Mouse (Mus musculus): ENCODE data around the gene Pigc. TPM values are rescaled to one million over a fixed set of nuclear protein-coding genes. Genes with fewer than 3 reads are reported as not detected.
A peak's percentile ranks its signal among the peaks of the same experiment; 100 is the strongest.

The Pigc gene
- polyA plus RNA-seq, 1 experiment from 2014 or later: 57.3 TPM

DNA sequence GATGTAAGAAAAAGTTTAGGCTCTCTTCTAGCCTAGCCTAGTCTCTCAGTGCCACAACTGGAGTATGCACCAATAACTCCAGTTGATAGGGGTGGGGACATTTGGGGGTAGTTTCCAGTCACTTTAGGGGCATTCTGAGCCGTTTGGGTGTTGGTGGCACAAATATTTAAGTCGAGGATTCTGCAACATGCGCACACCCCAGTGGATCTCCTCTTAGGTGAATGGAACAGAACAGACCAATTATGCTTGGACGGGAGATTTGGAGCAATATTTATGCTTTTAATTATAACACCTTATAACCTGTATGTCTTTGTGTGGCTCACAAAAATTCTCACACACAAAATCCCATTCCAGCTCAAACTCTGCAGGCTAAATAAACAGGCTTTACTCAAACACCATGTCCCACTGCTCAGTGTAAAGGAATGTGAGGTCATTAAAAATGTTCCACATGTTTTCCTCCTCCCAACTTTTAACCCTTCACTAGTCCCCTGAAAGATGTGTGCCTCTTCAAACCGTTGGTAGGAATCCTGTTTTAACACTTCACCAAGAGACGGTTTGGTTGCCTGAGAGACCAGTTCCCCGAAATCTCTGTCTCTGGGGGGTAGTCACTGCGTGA, 46.4 kb downstream of the Pigc start:
- peaks cover 83% of the 10 kb centered on the region for H3K4me1 ChIP-seq
- peak overlapping the region; percentile 99 for H3K27ac ChIP-seq
- WGBS: 8% methylated on average over 8 of the region's 8 CpGs
- H3K4me2 ChIP-seq (replicated peaks): peak overlapping the region; percentile 28; the same call in 1 of the 2 replicates
- no peaks in the 10 kb centered on the region for H3K9me3 ChIP-seq
- H3K27me3 ChIP-seq: no peaks in the 10 kb centered on the region
- H3K9ac ChIP-seq: no peak overlapping the region
- H3K4me3 ChIP-seq: no peak overlapping the region
- peak; percentile 75 for ATAC-seq (ENCODE audit: low FRiP score, low read depth)
- peaks cover 3% of the 10 kb centered on the region; the same call in 1 of the 2 replicates for H3K36me3 ChIP-seq

DNA sequence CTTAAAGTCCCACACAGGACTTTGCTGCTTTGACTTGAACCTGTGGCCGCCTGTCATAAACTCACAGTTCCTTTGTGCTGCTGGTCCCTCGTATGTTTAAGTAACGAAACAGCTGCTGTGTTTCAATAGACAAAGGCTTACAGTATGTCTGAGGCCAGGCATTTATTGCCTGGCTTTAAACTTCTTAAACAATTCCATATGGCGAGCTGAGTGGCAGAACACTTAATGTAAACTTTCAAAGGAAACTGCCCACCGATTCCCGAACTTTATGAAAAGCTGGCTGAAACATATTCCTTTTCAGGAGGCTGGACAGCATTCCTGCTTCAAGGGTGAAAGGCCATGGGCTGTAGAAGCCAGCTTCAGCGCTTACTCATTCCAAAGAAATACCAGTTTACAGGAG, 48.0 kb downstream of the Pigc start:
- H3K27me3 ChIP-seq: no peaks in the 10 kb centered on the region
- peak overlapping the region; percentile 32; the same call in 1 of the 2 replicates for H3K9ac ChIP-seq
- peak overlapping the region; percentile 99 for H3K27ac ChIP-seq
- H3K9me3 ChIP-seq: no peaks in the 10 kb centered on the region
- peak; percentile 76 for ATAC-seq (ENCODE audit: low FRiP score, low read depth)
- H3K36me3 ChIP-seq: no peaks in the 10 kb centered on the region
- no peak overlapping the region for H3K4me3 ChIP-seq
- 9% methylated on average over 7 of the region's 7 CpGs for WGBS
- H3K4me2 ChIP-seq (replicated peaks): peak overlapping the region; percentile 33
- H3K4me1 ChIP-seq: peaks cover 89% of the 10 kb centered on the region

DNA sequence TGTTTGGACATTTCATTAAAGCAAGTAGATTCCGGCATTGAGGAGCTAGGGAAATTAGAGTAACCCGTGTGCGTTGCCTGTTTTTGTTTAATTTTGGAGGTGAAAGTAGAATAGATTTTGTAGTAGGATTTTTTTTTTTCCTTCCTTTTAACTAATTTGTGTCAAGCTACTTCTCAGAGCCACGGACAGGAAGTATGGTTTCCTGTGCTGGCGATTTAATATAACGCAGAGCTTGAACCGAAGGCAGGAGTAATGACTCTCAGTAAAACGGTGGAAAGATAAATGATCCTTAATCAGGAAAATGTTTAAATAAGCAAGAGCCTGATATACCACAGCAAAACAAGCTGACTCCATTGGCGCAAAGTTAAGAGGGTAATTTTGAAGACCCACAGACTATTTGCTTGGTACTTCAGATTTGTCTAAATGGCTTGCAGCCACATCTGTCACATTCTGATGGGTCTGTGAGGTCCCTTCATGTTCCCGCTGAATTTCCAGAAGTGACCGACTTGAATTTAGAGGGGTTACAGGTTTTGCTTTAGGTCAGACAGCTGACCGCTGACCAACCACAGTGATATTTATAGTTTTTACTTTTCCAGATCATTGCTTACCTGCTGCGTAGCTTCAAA, 49.1 kb downstream of the Pigc start:
- peak overlapping the region; percentile 25; the same call in 1 of the 2 replicates for H3K9ac ChIP-seq
- H3K4me2 ChIP-seq (replicated peaks): peak overlapping the region; percentile 28
- H3K27me3 ChIP-seq: no peaks in the 10 kb centered on the region
- no peaks in the 10 kb centered on the region for H3K9me3 ChIP-seq
- H3K4me3 ChIP-seq: no peak overlapping the region
- ATAC-seq (ENCODE audit: low FRiP score, low read depth): no peak
- H3K4me1 ChIP-seq: peaks cover 93% of the 10 kb centered on the region
- 12% methylated on average over 13 of the region's 13 CpGs for WGBS
- H3K36me3 ChIP-seq: no peaks in the 10 kb centered on the region
- peak overlapping the region; percentile 99 for H3K27ac ChIP-seq

DNA sequence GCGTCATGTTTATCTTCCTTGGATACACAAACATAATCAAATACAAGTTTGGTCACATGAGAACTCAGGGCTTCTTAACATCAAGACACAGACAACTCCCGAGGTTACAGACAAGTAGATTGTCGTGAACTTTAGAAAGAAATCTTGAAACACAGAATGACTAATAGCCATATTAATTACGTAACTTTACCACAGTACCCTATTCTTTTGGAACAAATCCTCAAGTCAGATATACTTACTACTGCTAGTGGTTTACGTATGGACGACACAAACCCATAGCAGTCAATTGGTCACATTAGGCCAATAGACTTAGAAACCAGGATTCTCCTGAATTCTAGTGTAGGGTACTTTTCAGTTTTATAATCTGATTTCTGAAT, 49.6 kb downstream of the Pigc start:
- Histone ChIP-seq H3K9ac (no peak overlapping the region), H3K4me1 (peaks cover 92% of the 10 kb centered on the region), H3K27ac (peak overlapping the region; percentile 99), H3K36me3 (no peaks in the 10 kb centered on the region), H3K4me3 (no peak overlapping the region), H3K4me2 (replicated peaks) (peak overlapping the region; percentile 28; the same call in 1 of the 2 replicates), H3K9me3 (no peaks in the 10 kb centered on the region), H3K27me3 (no peaks in the 10 kb centered on the region)
- ATAC-seq (ENCODE audit: low FRiP score, low read depth): no peak
- 43% methylated on average over 6 of the region's 6 CpGs for WGBS

- Histone ChIP-seq H3K4me1 (peaks cover 83% of the 10 kb centered on the region), H3K9ac (no peak overlapping the region), H3K9me3 (no peaks in the 10 kb centered on the region), H3K27ac (peak overlapping the region; percentile 99), H3K4me3 (no peak overlapping the region), H3K27me3 (no peaks in the 10 kb centered on the region), H3K36me3 (no peaks in the 10 kb centered on the region), H3K4me2 (replicated peaks) (no peak overlapping the region)
- ATAC-seq (ENCODE audit: low FRiP score, low read depth): peak; percentile 29
- WGBS: 17% methylated on average over 7 of the region's 7 CpGs
Observed at GRCm38 (mm10) chr1:162020303-162020731, 51.3 kb downstream of the Pigc start.

DNA sequence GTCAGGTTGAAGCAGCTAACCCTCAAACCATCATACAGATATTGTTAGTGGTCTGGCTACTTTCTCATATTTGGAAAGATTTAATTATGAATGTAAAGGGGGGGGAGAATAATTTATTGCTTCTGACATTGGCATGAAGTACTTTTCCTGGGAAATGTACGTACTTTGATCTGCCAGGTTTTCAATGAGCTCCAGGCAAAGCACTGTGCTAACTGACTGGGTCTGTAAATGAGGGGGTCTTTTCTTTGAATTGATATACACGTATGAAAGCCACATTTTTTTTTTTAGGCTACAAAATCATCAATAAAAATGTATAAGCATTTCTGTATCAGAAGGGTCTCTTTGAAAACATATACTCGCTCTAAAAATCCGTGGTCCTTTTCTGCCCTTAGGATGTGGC, 51.8 kb downstream of the Pigc start:
- H3K4me1 ChIP-seq: peaks cover 83% of the 10 kb centered on the region
- no peak overlapping the region for H3K4me2 ChIP-seq (replicated peaks)
- 12% methylated on average over 4 of the region's 4 CpGs for WGBS
- ATAC-seq (ENCODE audit: low FRiP score, low read depth): 0 out of 2 replicates have a peak, but pooled peaks have one; percentile 25
- no peak overlapping the region for H3K9ac ChIP-seq
- H3K36me3 ChIP-seq: no peaks in the 10 kb centered on the region
- H3K27me3 ChIP-seq: no peaks in the 10 kb centered on the region
- no peaks in the 10 kb centered on the region for H3K9me3 ChIP-seq
- peak overlapping the region; percentile 99 for H3K27ac ChIP-seq
- H3K4me3 ChIP-seq: no peak overlapping the region

Other genes with a start within 250 kb of the Pigc start
- gene Fasl, start 180.7 kb upstream of the Pigc start, polyA plus RNA-seq (2015; fragmentation: Nextera tagmentation; extraction: Ambion mirVana): not detected in 2 replicates
- 29.3 and 40.2 TPM in 2 replicates for gene Suco, start 92.5 kb upstream of the Pigc start, polyA plus RNA-seq (2015; fragmentation: Nextera tagmentation; extraction: Ambion mirVana)
- 0.26 TPM in 1 of 2 replicates, not detected in the other for gene 4930558K02Rik, start 10.4 kb downstream of the Pigc start, polyA plus RNA-seq (2015; fragmentation: Nextera tagmentation; extraction: Ambion mirVana)